Mouse (Mus musculus): ENCODE results near the gene Ndrg4.
A peak's percentile ranks its signal among the peaks of the same experiment; 100 is the strongest.

Gene Ndrg4

GRCm38 (mm10) chr8:95678024-95678611, 1.3 kb downstream of the Ndrg4 start:
- no peak for DNase-seq (ENCODE audit: low read depth)

- no peak for DNase-seq (ENCODE audit: low read depth)
Measured at GRCm38 (mm10) chr8:95688073-95688672, 11.4 kb downstream of the Ndrg4 start.

- DNase-seq (ENCODE audit: low read depth), result no peak
Measured at GRCm38 (mm10) chr8:95690929-95691541, 14.3 kb downstream of the Ndrg4 start.

GRCm38 (mm10) chr8:95694631-95695030, 17.9 kb downstream of the Ndrg4 start:
- no peak for DNase-seq (ENCODE audit: low read depth)

DNA sequence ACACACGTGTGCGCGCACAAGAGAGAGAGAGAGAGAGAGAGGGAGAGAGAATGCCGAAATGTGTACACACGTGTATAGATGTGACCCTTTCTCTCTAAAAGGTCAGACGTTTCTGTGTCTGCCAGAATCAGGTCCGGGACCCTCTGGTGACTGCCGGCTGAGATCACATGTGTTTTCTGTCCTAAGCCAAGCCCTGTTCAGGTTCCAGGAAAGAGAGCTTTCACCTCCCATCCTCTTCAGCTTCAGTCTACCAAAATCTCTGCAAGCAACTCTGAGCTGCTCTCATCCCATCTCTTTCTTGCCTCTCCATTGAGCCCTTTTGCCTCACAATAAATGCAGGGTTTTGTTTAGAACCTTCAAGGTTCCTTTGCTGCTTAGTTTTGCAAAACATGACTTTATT, 19.9 kb downstream of the Ndrg4 start:
- DNase-seq (ENCODE audit: low read depth), result no peak

GRCm38 (mm10) chr8:95697128-95697527, 20.3 kb downstream of the Ndrg4 start:
- DNase-seq (ENCODE audit: low read depth), result peak; percentile 86

DNA sequence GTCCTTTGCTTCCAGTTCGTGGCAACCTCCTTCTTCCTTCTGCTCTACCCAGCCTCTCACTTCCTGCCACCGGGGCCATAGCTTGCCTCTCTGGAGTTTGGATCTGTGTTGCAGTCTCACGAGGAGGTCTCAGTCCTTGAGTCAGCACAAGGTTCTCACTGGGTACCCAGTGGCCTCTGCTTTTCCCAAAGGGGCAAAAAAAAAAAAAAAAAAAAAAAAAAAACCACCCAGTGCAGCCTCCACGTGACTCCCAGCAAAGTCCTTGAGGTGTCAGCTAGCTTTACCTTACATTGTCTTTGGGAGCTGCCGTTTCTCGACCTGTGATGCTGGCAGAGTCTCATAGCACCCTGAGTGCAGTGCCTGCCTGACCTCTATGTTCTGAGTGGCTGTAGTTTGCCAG, 21.4 kb downstream of the Ndrg4 start:
- no peak for DNase-seq (ENCODE audit: low read depth)

DNA sequence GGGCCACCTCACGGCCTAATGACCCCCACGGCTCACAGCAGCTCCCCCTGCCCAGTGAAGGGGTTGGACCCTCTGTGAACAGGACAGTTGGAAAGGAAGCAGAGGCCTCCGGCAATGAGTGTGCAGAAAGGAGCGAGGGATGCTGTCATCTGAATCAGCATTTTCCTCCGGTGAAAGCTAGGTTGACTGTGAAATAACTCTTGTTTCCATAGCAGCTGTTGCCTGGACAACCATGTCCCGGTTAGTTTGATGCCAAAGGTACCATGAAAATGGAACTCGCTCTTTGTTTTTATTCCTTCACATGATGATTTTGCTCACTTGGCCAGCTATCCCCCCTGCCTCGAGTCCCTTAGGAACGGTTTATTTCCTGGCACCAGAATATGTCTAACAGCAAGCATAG, 23.5 kb downstream of the Ndrg4 start:
- no peak for DNase-seq (ENCODE audit: low read depth)

GRCm38 (mm10) chr8:95701809-95702208, 25.0 kb downstream of the Ndrg4 start:
- no peak for DNase-seq (ENCODE audit: low read depth)

GRCm38 (mm10) chr8:95702480-95703446, 26.0 kb downstream of the Ndrg4 start:
- peak; percentile 75 for DNase-seq (ENCODE audit: low read depth)

GRCm38 (mm10) chr8:95703461-95704260, 26.9 kb downstream of the Ndrg4 start:
- DNase-seq (ENCODE audit: low read depth), result peak; percentile 28

GRCm38 (mm10) chr8:95704538-95704937, 27.8 kb downstream of the Ndrg4 start:
- DNase-seq (ENCODE audit: low read depth), result no peak

DNA sequence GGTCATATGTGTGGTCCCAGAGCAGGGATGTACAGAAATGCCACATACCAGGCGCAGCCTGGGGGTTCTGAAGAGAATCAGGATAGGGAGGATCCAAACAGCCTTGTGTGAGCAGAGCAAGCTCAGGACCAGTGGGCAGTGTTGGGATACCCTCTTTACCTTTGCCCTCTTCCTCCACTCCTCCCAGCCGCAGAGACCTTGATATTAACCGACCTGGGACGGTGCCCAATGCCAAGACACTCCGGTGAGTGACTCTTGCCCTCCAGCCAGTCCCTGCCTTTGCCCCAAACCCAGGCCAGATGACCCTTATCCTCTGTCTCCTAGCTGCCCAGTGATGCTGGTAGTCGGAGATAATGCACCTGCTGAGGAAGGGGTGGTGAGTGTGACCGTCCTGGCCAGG, 32.8 kb downstream of the Ndrg4 start:
- DNase-seq (ENCODE audit: low read depth), result no peak

DNA sequence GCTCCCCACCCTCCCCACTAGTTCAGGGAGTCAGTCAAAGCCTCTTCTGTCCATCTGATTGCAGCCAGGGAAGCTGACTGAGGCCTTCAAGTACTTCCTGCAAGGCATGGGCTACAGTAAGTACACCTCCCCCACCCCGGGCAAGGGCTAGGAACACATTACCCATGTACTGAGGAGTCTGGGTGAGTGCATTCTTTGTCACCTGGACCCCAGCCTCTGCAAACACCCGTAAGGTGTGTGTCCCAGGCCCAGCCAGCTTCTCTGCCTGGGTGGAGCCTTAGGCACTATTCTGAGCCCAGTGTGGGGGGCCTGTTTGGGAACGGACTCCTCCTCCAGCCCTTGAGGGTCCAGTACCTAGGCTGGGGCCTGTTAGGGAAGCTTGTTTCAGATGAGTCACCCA, 34.2 kb downstream of the Ndrg4 start:
- no peak for DNase-seq (ENCODE audit: low read depth)

- no peak for DNase-seq (ENCODE audit: low read depth)
Measured at GRCm38 (mm10) chr8:95712395-95712794, 35.6 kb downstream of the Ndrg4 start.

DNA sequence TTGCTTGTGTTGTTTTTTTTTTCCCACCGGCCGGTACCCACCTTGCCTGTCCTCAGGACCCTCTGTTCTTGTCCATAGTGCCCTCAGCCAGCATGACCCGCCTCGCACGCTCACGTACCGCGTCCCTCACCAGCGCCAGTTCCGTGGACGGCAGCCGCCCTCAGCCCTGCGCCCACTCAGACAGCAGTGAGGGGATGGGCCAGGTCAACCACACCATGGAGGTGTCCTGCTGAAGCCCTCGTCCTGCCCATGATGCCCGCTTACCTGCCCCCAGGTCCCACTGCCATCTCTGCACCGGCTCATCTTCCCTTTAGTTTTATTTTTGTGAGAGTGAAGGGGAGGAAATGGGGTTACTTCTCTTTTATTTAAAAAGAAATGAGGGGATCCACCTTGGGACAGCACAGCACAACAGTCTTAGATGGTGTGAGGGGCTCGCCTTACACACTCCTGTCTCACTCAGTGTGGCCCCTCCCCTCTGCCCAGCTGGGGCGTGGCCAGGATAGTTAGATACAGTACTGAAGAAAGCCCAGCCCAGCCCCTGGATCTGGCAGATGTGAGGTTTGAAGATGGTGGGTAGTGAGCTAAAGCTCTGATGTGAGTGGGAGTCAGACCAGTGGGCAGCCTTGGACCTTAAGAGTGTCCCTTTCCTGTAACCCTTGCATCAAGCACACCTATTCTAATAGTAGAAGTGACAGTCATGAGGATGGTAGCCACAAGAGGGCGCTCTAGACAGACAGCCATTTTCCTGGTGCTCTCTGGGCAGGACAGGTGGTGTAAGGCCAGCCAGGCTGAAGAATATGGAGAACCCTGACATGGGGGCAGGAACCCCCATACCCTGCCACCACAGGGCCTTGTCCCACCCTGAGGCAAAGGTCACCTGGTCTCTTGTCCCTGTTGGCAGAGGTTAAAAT, 36.6 kb downstream of the Ndrg4 start:
- peak; percentile 91 for DNase-seq (ENCODE audit: low read depth)

GRCm38 (mm10) chr8:95714367-95714766, 37.6 kb downstream of the Ndrg4 start:
- no peak for DNase-seq (ENCODE audit: low read depth)

GRCm38 (mm10) chr8:95714837-95715413, 38.1 kb downstream of the Ndrg4 start:
- DNase-seq (ENCODE audit: low read depth), result no peak

DNA sequence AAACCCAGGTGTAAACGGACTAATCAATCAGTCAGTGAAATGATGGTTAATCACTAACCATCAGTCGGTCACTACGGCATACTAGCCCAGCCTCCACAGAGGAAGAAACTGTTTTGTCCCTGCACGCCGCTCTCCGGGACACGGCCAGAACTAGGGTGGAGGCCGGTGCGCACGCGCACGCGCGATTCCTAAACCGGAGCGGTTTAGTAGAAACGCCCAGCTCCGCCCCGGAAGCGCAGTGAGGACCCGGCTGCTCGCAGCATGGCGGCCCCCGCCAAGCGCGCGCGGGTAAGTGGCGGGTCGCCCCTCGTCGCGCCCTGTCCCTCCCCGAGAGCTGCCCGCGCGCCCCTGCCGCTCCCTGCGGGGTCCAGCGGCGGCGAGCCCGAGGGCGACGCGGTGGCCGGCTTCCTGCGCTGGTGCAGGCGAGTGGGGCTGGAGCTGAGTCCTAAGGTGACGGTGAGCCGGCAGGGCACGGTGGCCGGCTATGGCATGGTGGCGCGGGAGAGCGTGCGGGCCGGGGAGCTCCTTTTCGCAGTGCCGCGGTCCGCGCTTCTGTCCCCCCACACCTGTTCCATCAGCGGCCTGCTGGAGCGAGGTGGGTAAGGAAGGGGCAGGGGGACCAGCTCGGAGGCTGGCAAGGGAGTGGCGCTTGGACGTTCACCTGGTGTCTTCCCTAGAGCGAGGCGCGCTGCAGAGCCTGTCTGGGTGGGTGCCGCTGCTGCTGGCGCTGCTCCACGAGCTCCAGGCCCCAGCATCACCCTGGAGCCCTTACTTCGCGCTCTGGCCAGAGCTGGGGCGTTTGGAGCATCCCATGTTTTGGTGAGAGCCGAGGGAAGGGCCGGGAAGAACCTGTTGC, 39.1 kb downstream of the Ndrg4 start, which contains the start of gene Setd6:
Gene Setd6, plus strand, starts transcription at position 206 of the 856 bp plus-strand sequence.
- peak; percentile 92 for DNase-seq (ENCODE audit: low read depth)

All from naive thymus-derived CD4-positive, alpha-beta T cell, adult 2 months (primary cell).